Mouse (Mus musculus) layer of hippocampus, adult 2 months (tissue): ENCODE results near the gene Slc35b1. TPM values are rescaled to one million over a fixed set of nuclear protein-coding genes. Genes with fewer than 3 reads are reported as not detected.
A peak's percentile ranks its signal among the peaks of the same experiment; 100 is the strongest.

Experiments
- DNase-seq, 2 experiments: peaks; one replicate each; pipeline ENCODE4 v3.0.0; 2022; ENCODE audit warnings: low spot score in 2 of 2
- H3K27ac ChIP-seq: fragments of 200-600 bp; 2 replicates; pipeline ENCODE4 v1.8.1; 2022
- H3K4me3 ChIP-seq: fragments of 200-600 bp; 2 replicates; pipeline ENCODE4 v1.8.1; 2022; ENCODE audit warnings: mild to moderate bottlenecking
- CTCF ChIP-seq: fragments of 200-600 bp; conservative IDR thresholded peaks from 2 replicates; pipeline ENCODE4 v1.8.1; 2022; ENCODE audit warnings: antibody characterized with exemption, mild to moderate bottlenecking, moderate library complexity
- long read RNA-seq, 2 experiments: library from polyadenylated mRNA; stranded (forward); transcript quantifications; one replicate each; pipeline ENCODE4 v2.0.0; 2021; ENCODE audit warnings: borderline mapping rate in 2 of 2
- total RNA-seq, 2 experiments: library from RNA; stranded (reverse); gene quantifications; 2 replicates each; pipeline ENCODE4 v1.2.3; 2021

Gene Slc35b1
- 10 to 100 TPM; 64.4 to 69.2 TPM for total RNA-seq
- long read RNA-seq, experiment 1, transcript Slc35b1-201 (9 exons, 1,523 nt): major isoform, 15 of 38 reads
- long read RNA-seq, experiment 1, transcript Slc35b1-202 (9 exons, 1,299 nt): minor isoform, 8 of 38 reads
- long read RNA-seq, experiment 1, partial matches to known transcripts: 1 of 38 reads
- long read RNA-seq, experiment 1, other reads (novel, unspliced or antisense): 14 of 38 reads
- long read RNA-seq, experiment 2, transcript Slc35b1-202 (9 exons, 1,299 nt): major isoform, 23 of 51 reads
- long read RNA-seq, experiment 2, transcript Slc35b1-201 (9 exons, 1,523 nt): minor isoform, 19 of 51 reads
- long read RNA-seq, experiment 2, partial matches to known transcripts: 1 of 51 reads
- long read RNA-seq, experiment 2, other reads (novel, unspliced or antisense): 8 of 51 reads

- peak within 1 kb of the TSS; percentile 100 for H3K27ac ChIP-seq
- TF ChIP-seq CTCF: peak; percentile 97
- peak; percentile 92 to 97 for DNase-seq
- H3K4me3 ChIP-seq: peak within 1 kb of the TSS; percentile 96
Observed at GRCm38 (mm10) chr11:95384319-95384972, at the start of gene Slc35b1. TSS of gene Slc35b1 (plus strand) at chr11:95384692.

GRCm38 (mm10) chr11:95336568-95337128, 47.8 kb upstream of the Slc35b1 start, which contains the start of gene Fam117a:
TSS of gene Fam117a (plus strand) at chr11:95337018.
- Histone ChIP-seq H3K27ac (peak within 1 kb of the TSS; percentile 74), H3K4me3 (peak within 1 kb of the TSS; percentile 83)
- DNase-seq: peak; percentile 69 to 80
- peak; percentile 37; the same call in 1 of the 2 replicates for TF ChIP-seq CTCF

GRCm38 (mm10) chr11:95337129-95337813, 47.2 kb upstream of the Slc35b1 start:
- H3K4me3 ChIP-seq: peak overlapping the region; percentile 83
- peak in 1 of 2 experiments; percentile 21 for DNase-seq

DNA sequence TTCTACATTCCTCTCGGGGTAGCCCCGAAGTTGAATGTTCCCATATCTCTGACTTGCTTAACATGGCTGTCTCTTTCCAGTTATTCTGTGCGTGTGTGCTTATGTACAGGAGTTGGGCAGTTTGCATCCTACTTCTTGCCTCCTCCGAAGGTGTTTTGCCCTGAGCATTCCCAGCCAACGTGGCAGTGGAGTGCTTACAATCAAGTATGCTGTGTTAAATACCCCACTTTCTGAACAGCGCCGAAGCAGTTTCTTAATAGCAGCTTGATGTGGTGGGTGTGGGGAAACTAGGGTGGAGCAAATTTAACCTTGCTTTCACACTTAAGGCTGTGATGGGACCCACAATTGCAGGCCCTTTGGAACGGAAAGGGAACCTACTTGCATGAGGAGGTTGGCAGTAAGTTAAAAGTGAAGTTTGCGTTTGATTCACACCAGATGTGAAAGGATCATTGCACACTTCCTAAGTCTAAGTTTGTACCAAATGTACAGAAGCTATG, 46.6 kb upstream of the Slc35b1 start:
- DNase-seq: no peak
- H3K4me3 ChIP-seq: peak overlapping the region; percentile 83
- TF ChIP-seq CTCF: no peak
- no peak overlapping the region for H3K27ac ChIP-seq

More at GRCm38 (mm10) chr11:95337129-95337813, 47.2 kb upstream of the Slc35b1 start:
- H3K27ac ChIP-seq: peak overlapping the region; percentile 74
- TF ChIP-seq CTCF: no peak

- Histone ChIP-seq H3K27ac (0 out of 2 replicates have a peak overlapping the region, but pooled peaks have one; percentile 43), H3K4me3 (no peak overlapping the region)
- DNase-seq: no peak
- no peak for TF ChIP-seq CTCF
Observed at GRCm38 (mm10) chr11:95339471-95340021, 44.9 kb upstream of the Slc35b1 start.

DNA sequence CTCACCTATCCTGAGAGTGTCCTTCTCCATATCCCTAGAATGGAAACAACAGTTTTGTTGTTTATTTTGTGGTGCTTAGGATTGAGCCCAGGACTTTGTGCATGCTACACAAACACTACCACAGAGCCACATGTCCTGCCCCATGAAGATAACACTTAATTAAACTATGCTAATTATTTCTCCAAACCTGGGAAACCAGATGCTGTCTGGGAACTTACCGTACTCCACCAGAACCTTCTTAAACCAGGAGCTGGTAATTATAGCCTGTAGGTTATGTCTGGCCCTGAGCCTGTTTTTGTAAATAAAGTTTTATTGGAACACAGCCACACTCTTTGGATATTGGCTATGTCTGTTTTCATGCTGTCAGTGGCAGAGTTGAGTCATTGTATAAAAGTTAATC, 44.2 kb upstream of the Slc35b1 start:
- H3K27ac ChIP-seq: no peak overlapping the region
- no peak for DNase-seq
- H3K4me3 ChIP-seq: no peak overlapping the region

GRCm38 (mm10) chr11:95340664-95341063, 43.8 kb upstream of the Slc35b1 start:
- Histone ChIP-seq H3K4me3 (no peak overlapping the region), H3K27ac (no peak overlapping the region)
- DNase-seq: no peak
- TF ChIP-seq CTCF: no peak

More for the DNA sequence above, 44.2 kb upstream of the Slc35b1 start:
- no peak for TF ChIP-seq CTCF

GRCm38 (mm10) chr11:95343180-95343579, 41.3 kb upstream of the Slc35b1 start:
- Histone ChIP-seq H3K4me3 (no peak overlapping the region), H3K27ac (peak overlapping the region; percentile 64)
- peak in 1 of 2 experiments; percentile 23 for DNase-seq
- TF ChIP-seq CTCF: no peak

- DNase-seq: no peak
- no peak for TF ChIP-seq CTCF
- H3K4me3 ChIP-seq: no peak overlapping the region
- peak overlapping the region; percentile 64; the same call in 1 of the 2 replicates for H3K27ac ChIP-seq
Observed at GRCm38 (mm10) chr11:95344181-95344580, 40.3 kb upstream of the Slc35b1 start.

DNA sequence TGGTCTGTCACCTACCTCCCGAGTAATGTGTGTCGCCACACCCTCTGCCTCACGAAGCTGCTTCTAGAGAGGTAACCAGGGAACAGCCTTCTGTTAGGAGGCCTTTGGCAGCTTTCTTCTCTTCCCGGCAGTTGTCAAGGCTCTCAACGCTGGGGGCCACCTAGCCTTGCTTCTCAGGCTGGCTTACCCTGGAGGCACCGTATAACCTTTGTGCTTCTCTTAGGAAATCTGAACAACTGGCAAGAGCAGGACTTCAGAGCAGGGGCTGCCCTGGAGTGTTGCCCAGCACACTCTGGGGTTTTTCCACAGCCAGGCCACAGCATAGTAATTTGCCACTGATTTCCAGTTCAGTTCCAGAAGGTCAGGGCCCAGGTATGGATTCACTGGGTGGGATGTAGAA, 34.2 kb upstream of the Slc35b1 start:
- TF ChIP-seq CTCF: no peak
- no peak for DNase-seq
- H3K4me3 ChIP-seq: no peak overlapping the region
- H3K27ac ChIP-seq: peak overlapping the region; percentile 29; the same call in 1 of the 2 replicates

DNA sequence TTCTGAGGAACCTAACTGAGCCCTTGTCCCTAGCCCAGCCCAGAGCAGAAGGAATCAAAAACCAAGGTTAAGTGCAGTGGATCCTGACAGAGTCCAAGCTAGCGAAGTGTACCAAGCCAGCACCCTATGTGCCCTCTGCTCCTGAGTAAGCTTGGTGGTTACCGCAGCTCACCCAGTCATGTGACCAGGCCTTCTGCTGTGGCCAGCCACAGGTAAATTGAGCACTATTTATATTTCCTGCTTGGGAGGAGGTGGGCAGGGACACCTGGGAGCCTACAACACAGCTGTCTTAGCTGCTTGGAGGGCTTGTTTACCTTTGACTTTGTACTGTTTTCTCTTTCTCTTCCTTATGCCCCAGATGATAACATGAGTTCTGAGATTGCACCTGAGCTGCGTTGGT, 33.5 kb upstream of the Slc35b1 start:
- Histone ChIP-seq H3K4me3 (no peak overlapping the region), H3K27ac (no peak overlapping the region)
- TF ChIP-seq CTCF: no peak
- no peak for DNase-seq

- no peak for DNase-seq
- Histone ChIP-seq H3K4me3 (no peak overlapping the region), H3K27ac (no peak overlapping the region)
- TF ChIP-seq CTCF: peak; percentile 17; the same call in 1 of the 2 replicates
Observed at GRCm38 (mm10) chr11:95352686-95353085, 31.8 kb upstream of the Slc35b1 start.
